Mouse (Mus musculus) heart, embryonic 14.5 days (tissue): ENCODE data around the gene Sccpdh. TPM values are rescaled to one million over a fixed set of nuclear protein-coding genes. Genes with fewer than 3 reads are reported as not detected.

Experiments used
- ATAC-seq: fragments of 200-750 bp; cut with Nextera tagmentation; 2 replicates; pipeline ENCODE4 v1.8.0; 2017; ENCODE audit warnings: low read depth, moderate TSS enrichment; ENCODE audit not compliant: insufficient number of reproducible peaks, insufficient read depth, low FRiP score
- H3K27ac ChIP-seq, 2 experiments: fragments of 200-500 bp in 1 of 2; fragments of 300-500 bp in 1 of 2; sonication (generic) in 1 of 2; replicated peaks in 1 of 2; 2 replicates each; pipeline ENCODE4 v1.5.1; 2012 to 2014; ENCODE audit warnings: low read depth in 2 of 2, low read length in 2 of 2, control low read depth in 1 of 2, mild to moderate bottlenecking in 1 of 2, mixed read lengths in 1 of 2; ENCODE audit not compliant: control insufficient read depth in 1 of 2, insufficient read depth in 1 of 2
- H3K27me3 ChIP-seq: fragments of 300-500 bp; sonication (generic); 2 replicates; pipeline ENCODE4 v1.6.1; 2014; ENCODE audit warnings: mild to moderate bottlenecking, low read length, control low read depth; ENCODE audit not compliant: control insufficient read depth, insufficient read depth
- H3K36me3 ChIP-seq: fragments of 300-500 bp; sonication (generic); 2 replicates; pipeline ENCODE4 v1.6.1; 2014; ENCODE audit warnings: mild to moderate bottlenecking, control low read depth, low read length, mixed read lengths; ENCODE audit not compliant: control insufficient read depth, insufficient read depth
- H3K4me1 ChIP-seq, 2 experiments: fragments of 200-500 bp in 1 of 2; fragments of 300-500 bp in 1 of 2; sonication (generic) in 1 of 2; 2 replicates each; pipeline ENCODE4 v1.6.1; 2012 to 2014; ENCODE audit warnings: low read length in 2 of 2, control low read depth in 1 of 2, mixed read lengths in 1 of 2; ENCODE audit not compliant: control insufficient read depth in 2 of 2, insufficient read depth in 2 of 2
- H3K4me2 ChIP-seq: fragments of 300-500 bp; sonication (generic); 2 replicates; pipeline ENCODE4 v1.6.1; 2014; ENCODE audit warnings: mild to moderate bottlenecking, low read length
- H3K4me3 ChIP-seq, 2 experiments: fragments of 200-500 bp in 1 of 2; fragments of 300-500 bp in 1 of 2; sonication (generic) in 1 of 2; 2 replicates each; pipeline ENCODE4 v1.5.1; 2012 to 2014; ENCODE audit warnings: low read length in 2 of 2, mild to moderate bottlenecking in 2 of 2, control low read depth in 1 of 2, low read depth in 1 of 2, moderate library complexity in 1 of 2; ENCODE audit not compliant: control insufficient read depth in 1 of 2, insufficient read depth in 1 of 2
- H3K9ac ChIP-seq: fragments of 300-500 bp; sonication (generic); 2 replicates; pipeline ENCODE4 v1.6.1; 2014; ENCODE audit warnings: mild to moderate bottlenecking, low read length
- H3K9me3 ChIP-seq: fragments of 300-500 bp; sonication (generic); 2 replicates; pipeline ENCODE4 v1.6.1; 2016; ENCODE audit warnings: low read length, control low read depth; ENCODE audit not compliant: control insufficient read depth
- WGBS: fragments of 180-500 bp; shearing (Covaris S2); extraction: QIAGEN DNeasy Blood & Tissue Kit; methylation state at CpG from one replicate; pipeline ENCODE4 v1.1.7; 2014; 5-methylcytosine and 5-hydroxymethylcytosine counted together
- polyA plus RNA-seq: library from polyadenylated mRNA; unstranded; fragments of >200 nt; fragmentation: Nextera tagmentation; extraction: Ambion mirVana; gene quantifications from 2 replicates; pipeline ENCODE4 v1.2.1, GENCODE M21; 2014

Sccpdh gene
- 100 and 103 TPM in 2 replicates for polyA plus RNA-seq

- H3K4me2 ChIP-seq = peak within 1 kb of the TSS; percentile 77
- H3K4me1 ChIP-seq = peaks cover 3 to 10% of the 10 kb centered on the region in 2 experiments
- peak within 1 kb of the TSS; percentile 67 to 81 for H3K4me3 ChIP-seq
- H3K36me3 ChIP-seq = peaks cover 23% of the 10 kb centered on the region
- under 1% methylated on average over 81 of the region's 84 CpGs for WGBS
- peak within 1 kb of the TSS; percentile 56 to 88 for H3K27ac ChIP-seq
- peak within 1 kb of the TSS; percentile 87 for H3K9ac ChIP-seq
- peak; percentile 95 for ATAC-seq
- no peaks in the 10 kb centered on the region for H3K9me3 ChIP-seq
- no peaks in the 10 kb centered on the region for H3K27me3 ChIP-seq
Measured at GRCm38 (mm10) chr1:179668013-179668805, at the start of gene Sccpdh. Gene Sccpdh, plus strand, starts transcription at chr1:179668210.

DNA sequence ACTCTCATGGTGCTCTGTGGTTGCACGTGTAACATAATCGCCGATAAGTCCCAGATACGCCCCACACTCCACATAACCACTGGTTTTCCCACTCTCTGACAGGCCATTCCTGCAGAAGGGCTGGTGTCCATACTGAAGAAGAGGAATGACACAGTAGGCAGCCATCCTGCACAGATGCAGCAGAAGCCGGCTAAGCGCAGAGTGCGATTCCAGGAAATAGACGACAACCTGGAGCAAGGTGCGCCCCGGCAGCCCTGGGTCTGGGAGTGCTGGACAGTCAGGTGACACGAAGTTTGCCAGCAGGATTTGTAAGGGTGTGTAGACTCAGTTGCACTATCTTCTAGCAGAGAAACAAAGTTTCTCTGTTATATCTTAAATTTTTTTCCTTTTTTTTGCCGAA lies 45.3 kb upstream of the Sccpdh start:
- Histone ChIP-seq H3K9me3 (no peaks in the 10 kb centered on the region), H3K9ac (no peak overlapping the region), H3K27ac (no peak overlapping the region), H3K27me3 (no peaks in the 10 kb centered on the region), H3K4me1 (peaks cover 0 to 6% of the 10 kb centered on the region in 2 experiments; a peak in 2 of 4 replicates), H3K4me3 (no peak overlapping the region), H3K4me2 (no peak overlapping the region), H3K36me3 (peaks cover 29% of the 10 kb centered on the region)
- ATAC-seq = no peak
- 94% methylated on average over 12 of the region's 12 CpGs for WGBS

DNA sequence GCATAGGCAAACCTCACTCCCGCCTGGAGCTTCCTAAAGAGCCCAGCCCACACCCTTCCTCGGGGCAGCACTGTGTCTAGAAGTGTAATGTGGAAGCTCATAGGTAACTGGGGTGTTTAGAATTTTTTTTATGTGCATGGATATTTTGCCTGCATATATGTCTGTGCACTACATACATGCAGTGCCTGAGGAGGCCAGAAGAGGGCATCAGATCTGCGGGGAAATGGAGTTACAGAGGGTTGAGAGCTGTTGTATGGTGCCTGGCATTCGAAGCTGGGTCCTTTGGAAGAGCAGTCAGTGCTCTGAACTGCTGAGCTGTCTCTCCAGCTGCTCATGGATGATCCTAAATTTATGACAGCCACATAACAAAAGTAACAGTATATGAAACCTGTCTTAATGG lies 44.4 kb upstream of the Sccpdh start:
- H3K4me1 ChIP-seq = peaks cover 9 to 10% of the 10 kb centered on the region in 2 experiments
- no peaks in the 10 kb centered on the region for H3K9me3 ChIP-seq
- H3K36me3 ChIP-seq = peaks cover 29% of the 10 kb centered on the region
- H3K4me2 ChIP-seq = no peak overlapping the region
- no peaks in the 10 kb centered on the region for H3K27me3 ChIP-seq
- no peak overlapping the region for H3K4me3 ChIP-seq
- 60% methylated on average over 4 of the region's 4 CpGs for WGBS
- no peak overlapping the region for H3K9ac ChIP-seq
- no peak overlapping the region for H3K27ac ChIP-seq
- no peak for ATAC-seq

DNA sequence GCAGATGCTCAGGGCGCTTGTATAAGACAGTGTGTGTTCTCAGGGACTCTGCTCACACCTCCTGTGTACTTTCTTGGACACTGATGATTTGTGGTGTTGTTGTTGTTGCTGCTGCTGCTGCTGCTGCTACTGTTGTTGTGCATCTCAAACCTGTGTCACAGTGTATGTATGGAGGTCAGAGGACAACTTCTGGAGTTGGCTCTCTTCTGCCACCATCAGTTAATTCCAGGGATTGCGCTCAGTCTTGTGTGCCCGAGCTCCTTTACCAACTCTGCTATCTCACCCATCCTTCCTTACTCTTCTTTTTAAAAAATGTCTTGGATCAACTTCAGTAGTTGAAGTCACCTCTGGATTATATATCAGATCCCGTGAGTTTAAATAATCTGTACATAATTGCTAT lies 43.7 kb upstream of the Sccpdh start:
- Histone ChIP-seq H3K4me2 (no peak overlapping the region), H3K27ac (no peak overlapping the region), H3K9me3 (no peaks in the 10 kb centered on the region), H3K4me1 (peaks cover 10% of the 10 kb centered on the region in 2 experiments), H3K36me3 (peaks cover 29% of the 10 kb centered on the region), H3K9ac (no peak overlapping the region), H3K4me3 (no peak overlapping the region), H3K27me3 (no peaks in the 10 kb centered on the region)
- ATAC-seq = no peak
- WGBS = 64% methylated on average over 4 of the region's 4 CpGs

GRCm38 (mm10) chr1:179627855-179628254 lies 40.2 kb upstream of the Sccpdh start:
- Histone ChIP-seq H3K9ac (no peak overlapping the region), H3K4me1 (peaks cover 7 to 10% of the 10 kb centered on the region in 2 experiments), H3K27me3 (no peaks in the 10 kb centered on the region), H3K27ac (0 out of 4 replicates have a peak overlapping the region, but pooled peaks of 1 of the 2 experiments have one; percentile 58), H3K4me2 (no peak overlapping the region), H3K9me3 (no peaks in the 10 kb centered on the region), H3K4me3 (no peak overlapping the region), H3K36me3 (peaks cover 29% of the 10 kb centered on the region)
- ATAC-seq = no peak
- 81% methylated on average over 4 of the region's 4 CpGs for WGBS

DNA sequence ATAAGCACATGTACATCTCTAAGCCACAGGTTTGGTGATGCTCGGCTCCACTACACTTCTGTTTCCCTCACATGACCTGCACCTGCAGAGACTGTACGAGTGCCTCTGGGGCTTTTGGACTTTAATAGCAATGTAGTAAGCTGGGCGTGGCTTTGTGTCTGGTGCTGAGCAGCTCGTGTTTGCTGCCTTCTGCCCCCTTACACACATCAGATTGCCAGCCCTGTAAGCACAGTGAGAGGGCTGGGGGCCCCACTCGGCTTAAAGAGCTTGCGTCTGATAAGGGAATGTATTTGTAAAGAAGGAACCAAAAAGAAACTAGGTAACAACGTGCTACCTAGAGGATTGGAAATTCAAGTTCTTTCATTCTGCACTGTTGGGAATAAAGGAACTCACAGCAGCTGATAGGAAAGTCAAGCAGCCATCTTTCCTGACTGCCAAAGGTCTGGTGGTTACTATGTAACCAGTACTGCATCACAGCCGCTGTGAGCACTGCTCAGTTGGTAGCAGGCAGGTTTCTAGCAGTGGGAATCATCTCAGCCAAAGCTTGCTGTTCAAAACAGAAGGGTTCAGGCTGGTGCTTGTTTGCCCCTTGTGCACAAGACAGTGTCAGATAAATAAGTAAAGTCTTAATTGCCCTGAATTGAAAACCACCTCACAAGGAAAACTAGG lies 39.4 kb upstream of the Sccpdh start:
- Histone ChIP-seq H3K4me3 (no peak overlapping the region), H3K27ac (peak overlapping the region in 1 of 2 experiments; percentile 58; a peak in 2 of 4 replicates), H3K27me3 (no peaks in the 10 kb centered on the region), H3K4me2 (peak overlapping the region; percentile 43), H3K4me1 (peaks cover 7 to 10% of the 10 kb centered on the region in 2 experiments), H3K9ac (no peak overlapping the region; the same call in 1 of the 2 replicates), H3K9me3 (no peaks in the 10 kb centered on the region), H3K36me3 (peaks cover 25% of the 10 kb centered on the region)
- peak; percentile 59 for ATAC-seq
- 28% methylated on average over 8 of the region's 8 CpGs for WGBS

GRCm38 (mm10) chr1:179629276-179629675 lies 38.7 kb upstream of the Sccpdh start:
- no peak for ATAC-seq
- Histone ChIP-seq H3K27me3 (no peaks in the 10 kb centered on the region), H3K36me3 (peaks cover 22% of the 10 kb centered on the region), H3K9ac (no peak overlapping the region), H3K27ac (no peak overlapping the region), H3K4me3 (no peak overlapping the region), H3K4me1 (peaks cover 7 to 10% of the 10 kb centered on the region in 2 experiments), H3K4me2 (no peak overlapping the region), H3K9me3 (no peaks in the 10 kb centered on the region)
- 86% methylated on average over 5 of the region's 5 CpGs for WGBS
